In the genomic region with DNA sequence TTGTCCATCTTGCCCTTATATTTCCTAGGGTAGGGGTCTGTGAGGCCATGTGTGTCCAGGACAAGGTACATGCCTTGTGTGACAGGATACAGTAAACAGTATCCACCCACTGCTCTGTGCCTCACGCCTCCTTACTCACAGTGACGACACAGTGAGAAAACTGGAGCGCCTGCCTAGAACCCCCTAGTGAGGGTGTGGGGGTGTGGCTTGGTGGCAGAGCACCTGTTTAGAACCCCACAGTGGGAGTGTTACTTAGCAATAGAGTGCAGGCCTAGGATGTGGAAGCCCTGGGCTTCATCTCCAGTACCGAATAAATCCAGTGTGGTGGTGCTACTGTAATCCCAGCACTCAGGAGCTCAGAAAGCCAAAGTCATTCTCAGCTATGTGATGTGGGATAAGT, we compare ENCODE assay signal across 18 mouse cellular contexts. TPM values are rescaled to one million over a fixed set of nuclear protein-coding genes. Genes with fewer than 3 reads are reported as not detected.
"Had no signal": no experiment of that assay in that cellular context is flagged by ENCODE, and none has a peak within 500 bp of the region (broad histone marks: within the 10 kb centered on the region; RNA-seq: fewer than 3 reads in every experiment).

No protein-coding gene starts in this region.

- H3K9ac ChIP-seq: kidney, embryonic 15.5 days; limb, embryonic 12.5 days; limb, embryonic 15.5 days; liver, embryonic 13.5 days; stomach, embryonic 15.5 days had no signal

- H3K27ac ChIP-seq: kidney, embryonic 15.5 days; limb, embryonic 12.5 days; limb, embryonic 15.5 days; liver, embryonic 13.5 days; stomach, embryonic 15.5 days had no signal

- H3K4me1 ChIP-seq: kidney, embryonic 15.5 days; limb, embryonic 12.5 days; limb, embryonic 15.5 days; stomach, embryonic 15.5 days had no signal

- H3K9me3 ChIP-seq: limb, embryonic 15.5 days; stomach, embryonic 15.5 days had no signal

- H3K27me3 ChIP-seq: kidney, embryonic 15.5 days; limb, embryonic 12.5 days; limb, embryonic 15.5 days; liver, embryonic 13.5 days; stomach, embryonic 15.5 days had no signal

- DNase-seq: kidney, adult 11 months; kidney, adult 8-10 months; kidney, postnatal 10 days; kidney, postnatal 36 days; liver, embryonic 13.5 days; lung, adult 2 months; lung, postnatal 14 days; lung, postnatal 4 days; midbrain, embryonic 14.5 days; right cerebral cortex, postnatal 14 days; thymus, adult 18-20 months; thymus, postnatal 36 days had no signal

- H3K4me2 ChIP-seq: kidney, embryonic 15.5 days; limb, embryonic 12.5 days; limb, embryonic 15.5 days; liver, embryonic 13.5 days; midbrain, embryonic 11.5 days; stomach, embryonic 15.5 days had no signal

- H3K4me3 ChIP-seq: kidney, embryonic 15.5 days; limb, embryonic 12.5 days; limb, embryonic 15.5 days; liver, embryonic 13.5 days; stomach, embryonic 15.5 days had no signal

RNA-seq across cellular contexts. Expression of a gene that starts 53.1 kb away (rescaled TPM):
- total RNA-seq: layer of hippocampus, adult 18-20 months had no signal
